Mouse (Mus musculus) lung, postnatal 25 days (tissue): ENCODE results near the gene Ghr.
A peak's percentile ranks its signal among the peaks of the same experiment; 100 is the strongest.

Source experiments
- DNase-seq: peaks from one replicate; pipeline ENCODE4 v3.0.0; 2022; ENCODE audit warnings: low spot score

The Ghr gene

DNA sequence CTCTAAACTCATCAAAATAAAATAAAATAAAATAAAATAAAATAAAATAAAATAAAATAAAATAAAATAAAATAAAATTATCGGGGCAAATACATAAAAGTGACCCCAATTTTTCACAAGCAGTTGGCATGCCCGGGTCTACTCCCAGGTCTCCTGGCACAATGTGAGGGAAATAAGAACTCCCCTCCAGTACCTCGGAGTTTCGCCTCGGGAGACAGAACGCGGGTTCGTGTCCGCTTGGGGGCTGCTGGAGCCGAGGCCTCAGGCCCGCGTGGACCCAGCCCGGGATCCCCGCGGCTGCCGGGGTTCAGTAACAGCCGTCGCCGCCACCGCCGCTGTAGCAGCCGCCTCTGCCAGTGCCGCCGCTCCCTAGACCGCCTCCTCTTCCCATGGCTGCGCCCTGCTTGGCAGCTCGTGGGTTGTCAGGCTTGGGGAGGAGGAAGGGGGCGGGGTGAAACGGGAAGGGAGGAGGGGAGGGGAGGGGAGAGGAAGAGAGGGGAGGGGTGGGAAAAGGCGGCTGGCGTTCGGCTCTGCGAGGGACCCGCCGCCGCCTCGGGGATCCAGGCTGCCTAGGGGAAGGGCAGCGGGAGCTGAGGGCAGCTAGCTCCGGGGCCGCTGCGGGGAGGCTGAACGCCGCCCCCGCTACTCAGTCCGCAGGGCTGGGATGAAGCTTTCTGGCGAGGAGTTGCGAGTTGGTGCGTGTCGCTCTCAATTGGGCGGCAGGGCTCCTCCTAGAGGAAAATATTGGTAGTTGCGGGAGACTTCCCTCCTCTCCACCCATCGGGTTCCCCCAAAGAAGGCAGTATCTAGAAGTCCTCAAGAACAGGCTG is at the start of gene Ghr:
Gene Ghr (minus strand): TSS at position 686 of the 830 bp plus-strand sequence.
- peak; percentile 90 for DNase-seq

DNA sequence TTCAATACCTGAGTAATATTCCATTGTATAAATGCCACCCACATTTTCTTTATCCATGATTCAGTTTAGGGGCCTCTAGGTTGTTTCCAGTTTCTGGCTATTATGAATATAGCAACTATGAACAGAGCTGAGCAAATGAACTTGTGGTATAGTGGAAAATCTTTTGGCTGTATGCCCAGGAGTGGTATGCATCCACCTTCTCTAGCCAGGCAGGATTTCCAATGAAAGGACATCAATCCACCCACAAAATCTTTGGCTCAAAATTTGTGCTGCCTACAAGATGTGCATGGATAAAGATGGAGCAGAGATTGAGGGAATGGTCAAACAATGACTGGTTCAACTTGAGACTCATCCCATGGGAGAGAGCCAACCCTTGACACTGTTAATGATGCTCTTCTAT is 39.5 kb upstream of the Ghr start:
- no peak for DNase-seq

DNA sequence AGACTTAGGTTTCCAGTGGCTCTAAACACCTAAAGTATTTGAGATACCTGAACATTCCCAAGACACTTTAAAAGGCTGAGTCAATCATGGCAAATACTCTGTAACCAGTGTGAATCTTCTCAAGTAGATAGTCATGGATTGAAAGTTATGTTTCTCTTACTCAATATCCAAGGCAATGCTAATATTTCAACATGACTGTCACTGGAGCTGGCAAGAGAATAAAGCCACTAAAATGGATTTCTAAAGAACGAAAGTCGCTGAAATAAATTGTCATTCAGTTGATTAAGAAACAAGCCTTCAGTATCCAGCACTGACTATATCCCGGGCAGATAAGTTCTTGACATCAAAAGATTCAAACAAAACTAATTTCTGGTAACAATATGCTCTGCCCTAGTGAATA is 37.1 kb upstream of the Ghr start:
- DNase-seq, result no peak

DNA sequence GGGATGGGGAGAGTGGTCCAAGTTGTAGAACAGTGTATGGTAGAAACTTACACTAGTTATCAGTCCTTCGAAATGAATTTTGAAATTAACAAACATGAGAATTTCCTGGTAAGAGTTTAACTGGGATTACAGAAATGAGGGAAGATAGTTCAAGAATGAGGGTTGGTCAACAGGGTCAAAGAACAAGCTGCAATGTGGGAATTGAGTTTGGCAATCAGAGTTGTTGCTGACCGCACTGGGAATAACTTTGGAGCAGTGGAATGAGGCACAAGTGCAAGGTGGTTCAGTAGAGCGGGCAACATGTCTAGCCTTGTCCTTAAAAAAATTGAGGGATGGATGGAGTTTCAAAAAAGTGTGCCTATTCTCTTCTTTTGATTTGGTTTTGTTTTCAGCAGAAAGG is 35.0 kb upstream of the Ghr start:
- DNase-seq, result no peak

DNA sequence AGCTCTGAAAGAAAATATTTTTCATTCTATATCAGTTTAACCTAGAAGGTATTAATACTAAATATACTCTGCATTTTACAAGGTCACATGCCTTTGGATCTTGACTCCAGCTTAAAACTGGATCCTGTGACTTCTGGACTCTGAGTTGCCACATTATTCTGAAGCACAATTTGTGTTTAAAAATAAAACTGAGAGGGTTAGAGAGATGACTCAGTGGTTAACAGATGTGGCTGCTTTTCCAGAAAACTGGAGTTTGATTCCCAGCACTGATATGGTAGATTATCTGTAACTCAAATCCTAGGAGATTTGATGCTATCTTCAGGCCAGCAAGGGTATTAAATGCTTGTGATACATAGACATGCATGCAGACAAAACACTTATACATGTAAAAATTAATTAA is 28.7 kb upstream of the Ghr start:
- DNase-seq, result no peak

DNA sequence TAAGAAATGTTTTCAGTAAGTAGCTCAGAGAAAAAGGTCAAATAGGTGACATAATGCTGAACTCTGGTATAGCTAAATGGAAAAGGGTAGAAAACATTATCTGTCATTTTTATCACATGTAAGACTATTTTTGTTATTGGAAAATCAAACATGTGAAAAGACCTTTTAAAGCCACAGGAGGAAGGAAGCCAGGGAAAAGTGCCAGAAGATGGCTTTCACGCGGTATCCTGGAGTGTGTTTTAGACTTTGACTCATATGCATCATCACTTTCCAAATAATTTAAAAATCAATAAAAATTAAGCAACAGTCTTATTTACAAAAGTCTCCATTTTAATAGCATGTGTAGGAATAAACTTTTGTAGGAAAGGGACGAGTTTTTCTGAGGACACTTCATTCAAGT is 24.7 kb upstream of the Ghr start:
- no peak for DNase-seq

DNA sequence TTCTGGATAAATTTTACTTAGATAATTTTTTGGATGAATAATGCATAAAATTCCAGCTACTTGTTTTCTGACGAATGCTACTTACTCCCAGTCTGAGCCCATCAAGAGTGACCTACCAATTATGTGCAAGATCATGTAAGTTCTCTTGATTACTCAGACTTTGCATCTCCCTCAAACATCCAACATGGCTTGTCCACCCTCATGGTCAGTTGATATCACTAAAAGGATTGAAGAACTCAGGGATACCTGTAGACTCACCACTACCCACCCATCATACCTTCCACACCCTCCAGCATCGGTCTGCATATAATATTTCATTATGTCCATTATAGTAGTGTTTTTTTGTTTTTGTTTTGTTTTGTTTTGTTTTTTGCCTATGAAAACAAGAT is 18.8 kb upstream of the Ghr start:
- DNase-seq, result no peak

DNA sequence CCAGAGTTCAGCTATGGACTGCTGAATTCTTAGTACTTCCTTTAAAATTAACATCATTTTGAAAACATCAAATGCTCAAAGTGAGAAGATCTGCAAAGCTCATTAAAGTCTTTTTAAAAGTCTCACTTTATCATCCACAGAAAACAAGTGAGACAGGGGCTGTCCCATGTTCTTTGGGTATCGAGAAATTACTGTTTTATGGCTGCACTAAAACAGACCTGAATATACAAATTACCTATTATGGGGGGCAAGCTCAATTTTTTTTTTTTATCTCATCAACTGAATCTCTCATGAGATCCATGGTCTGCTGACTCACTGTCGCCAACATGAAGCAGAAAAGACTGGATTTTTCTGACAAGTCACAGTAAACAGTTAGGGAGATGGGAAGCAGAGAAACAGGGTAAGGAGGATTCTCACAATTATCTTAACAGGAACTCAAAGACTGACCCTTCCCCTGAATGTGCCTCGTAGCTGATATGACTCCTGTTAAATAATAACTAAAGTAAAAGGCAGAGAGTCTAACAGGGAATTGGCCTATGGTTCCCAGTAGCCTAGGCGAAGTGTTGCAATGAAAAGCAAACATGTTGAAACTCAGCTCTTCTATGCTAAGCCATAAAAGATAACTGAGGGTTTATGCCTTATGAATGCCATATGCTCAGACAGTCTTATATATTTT is 18.3 kb upstream of the Ghr start:
- no peak for DNase-seq

DNA sequence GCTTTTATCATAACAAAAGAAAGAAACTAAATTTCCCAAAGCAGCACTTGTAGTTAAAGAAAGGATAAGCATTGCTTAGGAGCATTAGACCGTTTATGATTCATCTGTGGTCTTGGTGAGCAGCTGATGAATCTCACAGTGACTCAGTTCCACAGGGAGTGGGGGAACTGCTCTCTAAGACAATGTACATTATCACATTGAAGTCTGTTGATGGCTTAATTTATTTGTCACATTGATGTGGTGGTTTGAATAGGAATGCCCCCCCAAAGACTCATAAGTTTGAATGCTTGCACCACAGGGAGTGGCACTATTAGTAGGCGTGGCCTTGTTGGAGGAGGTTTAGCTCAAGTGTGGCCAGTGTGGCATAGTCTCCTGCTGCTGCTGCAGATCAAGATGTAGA is 4.6 kb upstream of the Ghr start:
- DNase-seq, result no peak

DNA sequence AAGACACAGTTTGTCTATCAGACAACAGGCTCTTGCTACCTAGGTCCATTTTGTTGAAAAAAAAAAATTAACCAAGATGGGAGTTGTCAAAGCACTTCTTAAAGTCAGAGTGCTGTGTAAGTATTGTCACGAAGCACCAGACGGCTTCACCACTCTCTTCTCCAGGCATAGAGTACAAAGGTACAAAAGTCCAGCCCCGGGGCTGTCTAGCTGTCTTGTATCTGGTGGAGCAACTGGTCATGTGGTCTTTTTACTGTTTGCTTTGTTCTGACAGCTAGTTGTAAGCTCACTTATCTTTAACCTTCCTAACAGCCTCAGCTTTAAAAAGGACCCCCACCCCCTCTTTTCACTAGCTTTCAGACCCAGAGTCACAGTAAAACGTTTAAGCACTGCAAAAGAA is 1.1 kb upstream of the Ghr start:
- DNase-seq, result no peak

DNA sequence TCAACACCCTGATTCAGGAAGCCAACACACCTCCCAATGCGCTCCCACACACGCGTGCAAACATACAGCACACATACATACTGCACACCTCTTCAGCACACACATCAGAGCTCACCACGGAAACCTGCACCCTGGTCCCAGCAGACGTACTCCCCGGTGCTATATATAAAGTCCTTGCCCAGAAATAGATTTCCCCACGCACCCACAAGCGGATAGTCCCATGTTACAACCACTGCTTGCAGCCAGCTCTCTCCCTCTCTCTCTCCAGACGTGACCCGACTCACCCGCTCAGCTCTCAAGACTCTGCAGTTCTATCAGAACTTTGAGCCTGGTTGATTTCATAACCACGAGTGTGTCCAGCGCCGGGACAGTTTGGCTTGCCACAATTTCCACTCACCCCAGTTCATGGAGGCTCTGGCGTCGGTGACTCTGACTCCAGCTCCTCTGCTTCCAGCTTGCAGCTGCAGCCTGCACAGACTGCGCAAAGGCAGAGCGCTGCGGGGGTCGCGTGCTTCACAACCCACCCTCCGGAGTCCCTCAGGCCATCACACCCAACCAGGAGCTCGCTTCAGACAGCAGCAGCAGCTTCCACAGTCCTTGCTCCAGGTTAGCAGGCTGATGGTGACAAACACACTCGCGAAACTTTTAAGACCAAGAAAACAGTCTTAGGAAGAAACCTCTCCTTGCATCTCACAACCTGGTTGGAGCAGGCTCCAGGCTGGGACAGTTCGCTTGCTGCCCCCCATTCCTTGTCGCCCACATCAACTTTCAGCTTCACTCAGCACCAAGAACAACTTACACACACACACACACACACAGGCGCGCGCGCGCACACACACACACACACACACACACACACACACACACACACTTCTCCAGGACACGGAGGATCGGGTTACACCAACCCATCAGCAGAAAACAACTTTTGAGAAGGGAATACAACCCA is 1.2 kb downstream of the Ghr start:
- peak; percentile 36 for DNase-seq

DNA sequence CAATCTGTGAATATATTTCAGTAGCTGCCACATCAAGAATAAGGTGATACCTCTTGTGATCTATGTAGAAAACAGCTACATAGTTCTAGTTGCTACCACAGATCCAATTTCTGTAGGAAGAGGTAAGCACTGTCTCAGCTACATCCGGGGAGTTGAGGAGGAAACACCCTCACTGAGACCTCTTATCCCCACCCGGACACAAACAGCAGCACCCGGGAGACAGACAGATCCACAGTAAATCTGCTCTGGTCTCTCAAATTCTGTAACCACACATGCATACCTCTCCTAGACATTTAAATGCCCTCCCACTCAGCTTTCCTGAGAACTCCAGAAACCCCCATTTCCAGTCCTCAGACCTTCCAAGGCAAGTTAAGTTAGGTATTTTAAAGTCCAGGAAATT is 2.0 kb downstream of the Ghr start:
- DNase-seq, result no peak

DNA sequence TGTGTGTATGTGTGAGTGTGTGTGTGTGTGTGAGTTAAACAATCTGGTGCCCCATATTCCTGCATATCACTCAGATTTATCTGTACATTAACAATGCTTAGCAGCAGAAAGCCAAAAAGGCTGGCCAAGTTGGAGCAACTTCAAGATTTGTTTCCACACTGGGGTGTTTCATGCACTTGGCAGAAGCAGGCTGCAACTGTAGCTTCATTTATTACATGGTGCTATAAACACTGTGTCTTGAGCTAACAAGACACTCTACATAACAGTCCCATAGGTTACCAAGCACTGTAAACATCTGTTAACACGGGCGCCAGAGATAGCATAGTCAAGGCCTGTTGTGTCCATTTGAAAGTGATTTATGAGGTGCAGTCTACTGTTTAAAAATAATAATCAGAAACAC is 3.1 kb downstream of the Ghr start:
- DNase-seq, result peak; percentile 19

DNA sequence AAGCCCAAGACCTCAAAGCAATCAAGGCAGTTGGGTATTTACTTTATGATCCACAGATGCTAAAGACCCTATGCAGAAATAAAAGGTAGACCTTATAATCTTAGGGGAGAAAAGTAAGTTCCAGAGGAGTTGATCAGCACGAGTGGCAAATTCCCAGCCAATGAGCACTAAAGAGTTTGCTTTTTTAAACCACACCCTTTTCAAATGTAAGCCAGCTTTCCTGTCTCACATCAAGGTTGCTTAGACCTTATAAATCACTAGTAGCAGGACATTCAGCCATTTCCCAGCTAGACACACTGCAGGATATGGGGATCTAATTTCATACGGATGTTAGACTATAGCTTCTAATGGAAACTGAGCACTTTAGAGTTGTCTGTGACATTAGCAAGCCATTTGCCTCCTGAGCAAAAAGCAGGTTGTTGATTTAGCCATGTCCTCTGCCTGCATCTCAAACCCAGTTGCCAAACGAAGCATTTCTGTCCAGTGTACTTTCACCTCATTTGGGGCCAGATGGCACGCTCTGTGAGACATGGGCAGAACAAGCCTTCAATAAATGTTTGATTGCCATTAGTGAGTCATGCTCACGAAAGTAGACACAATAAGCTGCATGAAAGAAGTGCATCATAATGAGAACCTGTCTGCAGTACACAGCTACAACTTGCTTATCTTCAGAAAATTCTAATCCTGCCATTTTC is 4.9 kb downstream of the Ghr start:
- no peak for DNase-seq

DNA sequence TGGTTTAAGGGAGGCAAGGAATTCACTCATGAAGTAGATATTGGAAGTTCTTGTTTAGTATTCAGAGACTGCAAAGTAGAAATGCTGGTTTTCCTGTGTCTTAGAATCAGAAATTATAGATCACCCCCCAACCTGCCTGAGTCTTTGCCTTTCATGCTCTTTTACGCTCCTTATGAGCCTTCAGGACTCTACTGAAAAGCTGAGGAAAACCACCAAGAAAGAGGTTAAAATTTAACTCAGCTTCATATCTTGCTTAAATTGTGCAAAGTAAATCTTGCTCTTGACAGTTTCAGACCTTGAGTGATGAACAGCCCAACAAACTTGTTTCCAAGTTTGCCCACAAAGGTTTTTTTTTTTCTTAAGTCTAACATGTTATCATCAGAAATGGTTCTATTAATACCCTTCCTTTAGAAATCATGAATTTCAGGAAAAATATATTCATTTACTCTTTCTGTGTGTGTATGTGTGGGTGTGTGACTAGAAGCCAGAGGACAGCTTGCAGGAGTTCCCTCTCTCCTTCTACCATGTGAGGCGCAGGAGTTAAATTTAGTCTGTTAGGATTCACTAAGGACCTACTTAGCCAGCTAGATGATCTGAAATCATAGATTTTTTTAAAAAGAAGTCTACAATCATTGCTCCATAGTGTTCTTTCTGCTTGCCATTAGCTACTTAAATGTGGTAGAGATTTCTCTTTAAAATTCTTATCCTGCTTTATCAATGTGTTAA is 14.0 kb downstream of the Ghr start:
- DNase-seq, result no peak

DNA sequence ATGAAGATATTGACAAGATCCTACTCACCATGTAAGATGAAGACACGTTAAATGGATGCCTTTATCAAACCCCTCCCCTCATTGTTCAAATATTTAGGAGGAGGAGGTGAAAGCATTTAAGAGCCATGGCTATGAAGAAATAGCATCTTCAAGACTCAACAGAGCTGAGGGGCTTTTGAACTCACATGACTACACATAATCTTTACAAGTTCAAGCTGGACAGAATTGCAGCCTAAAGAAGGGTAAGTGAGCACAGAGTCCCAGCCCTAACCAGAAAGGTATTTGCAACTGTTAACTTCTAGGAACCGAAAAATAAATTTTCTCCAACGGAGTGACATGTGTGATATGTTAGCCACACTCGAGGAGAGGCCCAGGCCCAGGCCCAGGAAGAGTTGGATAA is 18.7 kb downstream of the Ghr start:
- no peak for DNase-seq

DNA sequence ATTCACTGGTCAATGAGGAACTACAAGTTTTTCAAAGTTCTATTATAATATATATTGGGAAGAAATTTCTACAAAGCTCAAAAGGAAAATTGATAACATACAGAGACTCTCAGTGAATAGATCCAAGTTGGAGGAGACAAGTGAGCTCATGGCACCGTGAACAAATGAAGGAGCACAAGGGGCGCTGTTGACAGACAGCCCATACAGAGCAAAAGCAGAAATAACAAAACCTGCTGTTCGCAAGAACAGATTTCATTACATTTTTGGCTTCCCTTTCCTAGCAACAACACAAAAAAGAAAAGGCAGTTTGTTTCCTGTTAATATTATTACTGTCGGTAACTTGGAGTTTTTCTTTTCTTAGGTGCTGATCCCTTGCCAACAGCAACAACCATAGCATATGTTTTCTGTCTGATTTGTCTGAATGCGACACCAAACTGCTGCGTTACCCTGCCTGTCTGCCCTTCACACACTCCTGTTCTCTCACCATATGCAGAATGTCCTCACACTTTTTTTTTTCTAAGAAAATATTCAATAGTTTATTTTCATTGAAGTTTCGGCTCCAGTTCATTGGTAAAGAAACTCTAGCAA is 19.3 kb downstream of the Ghr start:
- DNase-seq, result no peak

DNA sequence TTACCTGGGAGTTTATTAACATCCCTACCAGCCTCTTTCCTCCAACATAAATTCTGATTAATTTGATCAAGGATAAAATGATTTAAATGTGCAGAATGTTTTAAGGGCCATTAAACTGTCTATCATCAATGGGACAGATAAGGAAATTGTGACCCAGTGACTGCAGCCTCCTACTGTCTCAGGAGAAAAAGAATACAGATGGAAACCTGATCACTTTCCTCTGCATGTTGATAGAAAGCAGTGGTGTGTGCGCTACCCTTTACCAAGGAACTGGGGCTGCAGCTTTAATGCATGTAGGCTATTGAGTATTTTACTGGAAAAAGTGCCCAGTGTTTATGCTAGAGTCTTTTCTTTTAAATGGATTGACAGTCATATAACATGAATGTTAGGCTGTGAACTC is 19.8 kb downstream of the Ghr start:
- no peak for DNase-seq

DNA sequence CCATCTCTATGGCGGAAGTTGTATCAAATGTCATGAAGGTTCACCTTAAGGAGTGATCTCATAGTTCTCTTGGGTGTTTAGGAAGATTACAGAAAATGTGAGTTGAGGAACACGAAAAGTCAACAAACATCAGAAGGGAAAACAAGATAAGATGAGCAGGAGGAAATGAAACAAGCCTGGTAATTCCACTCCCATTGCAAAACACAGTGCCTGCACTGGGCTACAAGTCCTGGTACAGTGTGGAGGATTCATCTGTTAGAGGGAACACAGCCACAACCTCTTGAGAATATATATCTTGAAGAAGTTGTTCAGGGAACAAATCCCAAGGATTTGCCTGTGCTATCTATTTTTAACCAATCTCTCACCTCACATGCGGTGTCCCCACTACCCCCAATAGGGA is 24.8 kb downstream of the Ghr start:
- no peak for DNase-seq

DNA sequence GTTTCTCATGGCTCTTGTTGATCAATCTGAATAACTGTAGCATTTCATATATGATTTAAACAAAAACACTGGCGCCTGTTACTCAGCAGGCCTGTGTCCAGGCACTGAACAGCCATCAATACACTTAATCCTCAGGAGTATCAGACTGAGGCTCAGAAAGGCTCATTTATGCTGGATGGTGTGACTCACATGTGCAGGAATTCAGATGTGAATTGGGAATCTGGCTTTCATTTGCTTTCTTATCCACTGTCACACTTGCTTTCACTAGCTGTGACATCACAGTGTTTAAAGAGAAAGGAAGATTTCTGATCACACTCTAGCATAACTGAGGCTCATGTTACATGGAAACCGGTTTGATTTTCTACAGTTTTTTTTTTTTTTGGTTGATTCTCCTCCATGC is 39.0 kb downstream of the Ghr start:
- no peak for DNase-seq

DNA sequence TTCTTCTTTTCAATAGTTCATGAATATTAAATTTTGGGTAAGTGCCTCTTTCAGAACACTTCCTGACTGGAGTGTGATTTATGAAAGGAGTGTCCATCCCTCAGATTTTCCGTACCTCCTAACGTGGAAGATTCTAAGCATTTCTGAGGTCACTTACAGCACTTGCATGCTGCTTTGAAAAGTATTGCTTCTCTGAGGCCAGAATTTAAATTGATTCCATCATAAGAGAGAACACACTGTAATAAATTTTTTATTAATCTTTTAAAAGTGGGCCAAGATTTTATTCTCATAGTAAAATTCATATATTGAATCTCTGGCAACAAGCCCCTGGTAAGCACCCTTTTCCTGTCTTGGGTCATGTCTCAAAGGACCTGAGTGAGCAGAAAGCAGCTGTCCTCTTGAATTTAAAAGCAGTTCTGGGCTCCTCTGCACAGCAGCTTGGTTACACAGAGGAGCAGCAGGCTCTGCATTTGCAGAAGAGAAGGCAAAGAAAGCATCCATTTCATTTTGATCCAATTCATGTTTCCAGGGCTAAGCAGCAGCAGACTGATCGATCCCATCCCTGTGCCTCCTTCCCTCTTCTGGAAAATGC is 46.9 kb downstream of the Ghr start:
- DNase-seq, result no peak
